Mouse (Mus musculus) limb, embryonic 10.5 days (tissue): Measurements from ENCODE around the gene Gm11567. TPM values are rescaled to one million over a fixed set of nuclear protein-coding genes. Genes with fewer than 3 reads are reported as not detected.
"Not testable (repeated sequence)": the region's sequence is repeated elsewhere in the genome, so short reads cannot be mapped to it uniquely, and the experiment has no call there.

Source experiments
- DNase-seq: peaks from one replicate; pipeline ENCODE4 v3.0.0-alpha.2; 2017; ENCODE audit warnings: low spot score
- H3K27ac ChIP-seq: fragments of 300-500 bp; sonication (generic); 2 replicates; pipeline ENCODE4 v1.5.1; 2016; ENCODE audit warnings: mild to moderate bottlenecking
- H3K27me3 ChIP-seq: fragments of 300-500 bp; sonication (generic); 2 replicates; pipeline ENCODE4 v1.6.1; 2016; ENCODE audit warnings: low read depth, mild to moderate bottlenecking; ENCODE audit not compliant: poor library complexity, severe bottlenecking
- H3K36me3 ChIP-seq: fragments of 300-500 bp; sonication (generic); 2 replicates; pipeline ENCODE4 v1.6.1; 2016; ENCODE audit warnings: mild to moderate bottlenecking, moderate library complexity
- H3K4me1 ChIP-seq: fragments of 300-500 bp; sonication (generic); 2 replicates; pipeline ENCODE4 v1.6.1; 2016
- H3K4me3 ChIP-seq: fragments of 300-500 bp; sonication (generic); 2 replicates; pipeline ENCODE4 v1.5.1; 2016; ENCODE audit warnings: mild to moderate bottlenecking, moderate library complexity
- H3K9me3 ChIP-seq: fragments of 300-500 bp; sonication (generic); replicated peaks from 2 replicates; pipeline ENCODE4 v1.6.1; 2016; ENCODE audit warnings: mild to moderate bottlenecking
- WGBS: fragments of 180-500 bp; shearing (Covaris S2); methylation state at CpG from one replicate; pipeline ENCODE4 v1.1.7; 2016; 5-methylcytosine and 5-hydroxymethylcytosine counted together
- polyA plus RNA-seq: library from polyadenylated mRNA; unstranded; fragments of >200 nt; fragmentation: Nextera tagmentation; extraction: Ambion mirVana; gene quantifications from 2 replicates; pipeline ENCODE4 v1.2.1, GENCODE M21; 2016

Gm11567 gene
- polyA plus RNA-seq: not detected in 2 replicates

DNA sequence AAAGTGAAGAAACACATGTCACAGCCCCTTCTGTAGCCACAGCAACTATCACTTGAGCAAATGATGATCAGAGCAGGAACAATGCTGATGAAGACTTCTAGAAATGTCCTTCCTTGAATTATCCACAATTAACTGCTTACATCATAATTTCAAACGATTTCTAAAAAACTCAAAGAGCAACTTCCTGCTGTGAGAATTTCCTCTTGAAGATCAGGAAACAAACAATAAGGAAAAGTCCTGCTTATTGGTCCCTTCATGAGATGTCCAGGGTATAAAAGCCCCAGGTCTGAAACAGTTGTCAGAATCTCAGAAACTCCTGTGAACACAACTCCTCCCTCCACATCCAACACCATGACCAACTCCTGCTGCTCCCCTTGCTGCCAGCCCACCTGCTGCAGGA is at the start of gene Gm11567:
Gm11567 (plus strand) TSS at position 301 of the 400 bp plus-strand sequence.
- not testable (repeated sequence) for H3K9me3 ChIP-seq, DNase-seq, H3K27me3 ChIP-seq, H3K27ac ChIP-seq, H3K36me3 ChIP-seq, H3K4me3 ChIP-seq, H3K4me1 ChIP-seq
- WGBS: 62% methylated on average over 1 of the region's 1 CpGs

DNA sequence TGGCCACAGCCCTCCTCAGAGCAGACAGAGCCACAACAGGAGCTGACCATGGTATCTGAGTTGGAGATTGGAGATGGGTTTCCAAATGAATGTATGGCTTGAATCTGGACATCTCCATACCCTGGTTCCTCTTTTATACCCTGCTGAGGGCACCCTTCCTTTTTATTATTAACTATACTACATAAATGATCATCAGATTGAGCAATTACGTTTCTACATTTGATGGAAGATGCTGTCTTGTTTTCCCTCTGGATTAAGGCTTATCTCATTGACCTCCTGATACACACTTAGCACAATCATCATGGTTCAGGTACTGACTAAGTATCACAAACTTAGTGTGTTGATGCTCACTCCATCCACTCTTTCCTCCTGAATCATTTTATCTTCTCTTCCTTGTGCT is 41.0 kb upstream of the Gm11567 start, which contains the start of gene 2300003K06Rik:
2300003K06Rik (minus strand) TSS at position 101 of the 400 bp plus-strand sequence.
- Histone ChIP-seq H3K4me1 (peaks cover 11% of the 10 kb centered on the region), H3K4me3 (no peak within 1 kb of the TSS), H3K27ac (no peak within 1 kb of the TSS), H3K9me3 (no peaks in the 10 kb centered on the region), H3K27me3 (no peaks in the 10 kb centered on the region), H3K36me3 (no peaks in the 10 kb centered on the region)
- 83% methylated on average over 1 of the region's 1 CpGs for WGBS
- DNase-seq: no peak

DNA sequence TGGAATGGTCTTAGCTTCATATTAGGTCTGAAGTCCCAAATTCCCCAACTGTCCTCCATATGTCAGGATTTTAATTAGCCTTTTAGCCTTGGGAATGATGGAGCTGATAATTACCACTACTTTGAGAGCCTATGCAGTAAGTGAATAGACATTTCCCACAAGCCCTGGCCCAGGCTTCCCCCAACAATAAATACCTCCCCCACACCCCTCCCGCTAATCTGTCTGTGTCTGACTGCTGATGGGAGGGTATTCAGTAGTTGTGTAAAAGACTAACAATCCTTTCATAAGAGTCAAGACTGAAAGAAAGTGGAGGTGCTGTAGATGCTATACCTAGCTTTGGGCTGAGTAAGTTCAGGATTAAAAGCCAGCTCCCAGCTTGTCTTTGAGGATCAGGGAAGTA is 36.8 kb upstream of the Gm11567 start:
- H3K27me3 ChIP-seq: no peaks in the 10 kb centered on the region
- H3K27ac ChIP-seq: no peak overlapping the region
- H3K4me3 ChIP-seq: no peak overlapping the region
- no peak for DNase-seq
- no peaks in the 10 kb centered on the region for H3K36me3 ChIP-seq
- H3K9me3 ChIP-seq: no peaks in the 10 kb centered on the region
- 45% methylated on average over 1 of the region's 1 CpGs for WGBS
- peaks cover 11% of the 10 kb centered on the region for H3K4me1 ChIP-seq

- H3K27ac ChIP-seq: no peak overlapping the region
- peaks cover 7% of the 10 kb centered on the region; the same call in 1 of the 2 replicates for H3K4me1 ChIP-seq
- no peaks in the 10 kb centered on the region for H3K9me3 ChIP-seq
- H3K27me3 ChIP-seq: no peaks in the 10 kb centered on the region
- no peak for DNase-seq
- H3K4me3 ChIP-seq: no peak overlapping the region
- no peaks in the 10 kb centered on the region for H3K36me3 ChIP-seq
- WGBS: 94% methylated on average over 2 of the region's 2 CpGs
Measured at GRCm38 (mm10) chr11:99846746-99847145, 32.2 kb upstream of the Gm11567 start.

GRCm38 (mm10) chr11:99851508-99851907 is 27.5 kb upstream of the Gm11567 start, which contains the start of gene Krtap4-16:
Gene Krtap4-16 (minus strand): TSS chr11:99851608.
- no peaks in the 10 kb centered on the region for H3K9me3 ChIP-seq
- H3K27me3 ChIP-seq: no peaks in the 10 kb centered on the region
- DNase-seq: no peak
- H3K27ac ChIP-seq: no peak within 1 kb of the TSS
- H3K4me3 ChIP-seq: no peak within 1 kb of the TSS
- no peaks in the 10 kb centered on the region for H3K4me1 ChIP-seq
- no peaks in the 10 kb centered on the region for H3K36me3 ChIP-seq

- H3K4me3 ChIP-seq: no peak overlapping the region
- H3K9me3 ChIP-seq: no peaks in the 10 kb centered on the region
- no peaks in the 10 kb centered on the region for H3K27me3 ChIP-seq
- WGBS: 60% methylated on average over 3 of the region's 3 CpGs
- no peak for DNase-seq
- no peaks in the 10 kb centered on the region for H3K4me1 ChIP-seq
- H3K36me3 ChIP-seq: no peaks in the 10 kb centered on the region
- no peak overlapping the region for H3K27ac ChIP-seq
Measured at GRCm38 (mm10) chr11:99854121-99854520, 24.9 kb upstream of the Gm11567 start.

GRCm38 (mm10) chr11:99857617-99858016 is 21.4 kb upstream of the Gm11567 start, which contains the start of gene Gm11568:
Gene Gm11568 (plus strand): TSS chr11:99857917.
- H3K4me1 ChIP-seq: no peaks in the 10 kb centered on the region
- no peaks in the 10 kb centered on the region for H3K9me3 ChIP-seq
- no peaks in the 10 kb centered on the region for H3K27me3 ChIP-seq
- DNase-seq: no peak
- no peak within 1 kb of the TSS for H3K4me3 ChIP-seq
- H3K27ac ChIP-seq: no peak within 1 kb of the TSS
- H3K36me3 ChIP-seq: no peaks in the 10 kb centered on the region
- 91% methylated on average over 2 of the region's 2 CpGs for WGBS

- Histone ChIP-seq H3K4me3 (no peak overlapping the region), H3K27ac (no peak overlapping the region), H3K36me3 (no peaks in the 10 kb centered on the region), H3K4me1 (no peaks in the 10 kb centered on the region), H3K9me3 (no peaks in the 10 kb centered on the region), H3K27me3 (no peaks in the 10 kb centered on the region)
- WGBS: 89% methylated on average over 2 of the region's 2 CpGs
- no peak for DNase-seq
Measured at GRCm38 (mm10) chr11:99858761-99859160, 20.2 kb upstream of the Gm11567 start.

GRCm38 (mm10) chr11:99864176-99864575 is 14.8 kb upstream of the Gm11567 start, which contains the start of gene Gm11559:
Gene Gm11559 (plus strand): TSS chr11:99864476.
- not testable (repeated sequence) for H3K27ac ChIP-seq, H3K9me3 ChIP-seq, H3K4me3 ChIP-seq, H3K36me3 ChIP-seq, H3K27me3 ChIP-seq, DNase-seq, H3K4me1 ChIP-seq
- 79% methylated on average over 1 of the region's 1 CpGs for WGBS

GRCm38 (mm10) chr11:99873089-99873488 is 5.9 kb upstream of the Gm11567 start, which contains the start of gene Krtap9-1:
Gene Krtap9-1 (plus strand): TSS chr11:99873389.
- not testable (repeated sequence) for H3K27me3 ChIP-seq, H3K36me3 ChIP-seq, H3K27ac ChIP-seq, H3K4me1 ChIP-seq, DNase-seq, H3K9me3 ChIP-seq, H3K4me3 ChIP-seq
- 90% methylated on average over 1 of the region's 1 CpGs for WGBS

GRCm38 (mm10) chr11:99907620-99908019 is 28.6 kb downstream of the Gm11567 start, which contains the start of gene Krtap31-1:
Gene Krtap31-1 (plus strand): TSS chr11:99907920.
- no peaks in the 10 kb centered on the region for H3K4me1 ChIP-seq
- H3K4me3 ChIP-seq: no peak within 1 kb of the TSS
- H3K9me3 ChIP-seq: no peaks in the 10 kb centered on the region
- H3K27ac ChIP-seq: no peak within 1 kb of the TSS
- 87% methylated on average over 2 of the region's 2 CpGs for WGBS
- H3K36me3 ChIP-seq: no peaks in the 10 kb centered on the region
- DNase-seq: no peak
- H3K27me3 ChIP-seq: no peaks in the 10 kb centered on the region

- DNase-seq: no peak
- H3K9me3 ChIP-seq: no peaks in the 10 kb centered on the region
- 89% methylated on average over 3 of the region's 3 CpGs for WGBS
Measured at GRCm38 (mm10) chr11:99914451-99914850, 35.5 kb downstream of the Gm11567 start, which contains the start of gene Gm11565. Gene Gm11565 (plus strand): TSS chr11:99914751.

More at GRCm38 (mm10) chr11:99914451-99914850, 35.5 kb downstream of the Gm11567 start, which contains the start of gene Gm11565:
- Histone ChIP-seq H3K36me3 (no peaks in the 10 kb centered on the region), H3K27ac (no peak within 1 kb of the TSS), H3K4me3 (no peak within 1 kb of the TSS), H3K4me1 (no peaks in the 10 kb centered on the region), H3K27me3 (no peaks in the 10 kb centered on the region)
